Mouse (Mus musculus): ENCODE results near the gene Shd.

DNA sequence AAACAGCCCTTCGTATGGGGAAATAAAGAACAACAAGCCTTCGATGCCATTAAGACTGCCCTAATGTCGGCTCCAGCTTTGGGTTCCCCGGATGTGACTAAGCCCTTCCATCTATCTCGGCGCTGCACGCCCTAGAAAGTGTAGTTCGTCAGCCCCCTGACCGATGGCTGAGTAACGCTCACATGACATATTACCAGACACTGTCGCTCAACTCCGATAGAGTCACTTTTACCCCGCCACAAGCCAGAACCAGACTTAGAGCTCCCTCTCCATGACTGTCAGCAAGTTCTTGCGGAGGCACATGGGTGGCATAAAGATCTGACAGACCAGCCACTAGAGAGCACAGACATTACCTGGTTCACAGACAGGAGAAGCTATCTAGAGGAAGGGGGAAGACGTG lies 37.1 kb upstream of the Shd start:
- no peak for TF ChIP-seq EP300 (IDR thresholded peaks at IDR 0.05; ENCODE audit: low read length)
- no peak for TF ChIP-seq TCF12 (IDR thresholded peaks at IDR 0.05; ENCODE audit: low read depth, low read length)
- no peak for TF ChIP-seq CTCF (conservative IDR thresholded peaks at IDR 0.05 in 1 of 2, IDR thresholded peaks at IDR 0.05 in 1 of 2; ENCODE audit: low read depth in 2 of 2, low read length in 2 of 2)
- TF ChIP-seq SMC3 (IDR thresholded peaks at IDR 0.05; ENCODE audit: low read depth, low read length) = no peak
- no peak for TF ChIP-seq ZMIZ1 (IDR thresholded peaks at IDR 0.05; ENCODE audit: low read depth, low read length)
- no peak for TF ChIP-seq POLR2A (IDR thresholded peaks at IDR 0.05; ENCODE audit: low read depth, low read length)
- TF ChIP-seq MYC (IDR thresholded peaks at IDR 0.05; ENCODE audit: low read depth, low read length) = no peak
- no peak for TF ChIP-seq MAX (IDR thresholded peaks at IDR 0.05; ENCODE audit: low read length)
- TF ChIP-seq UBTF (IDR thresholded peaks at IDR 0.05; ENCODE audit: low read depth, low read length) = no peak
- no peak for TF ChIP-seq SIN3A (IDR thresholded peaks at IDR 0.05; ENCODE audit: low read length)
- no peak for TF ChIP-seq ZC3H11A (IDR thresholded peaks at IDR 0.05; ENCODE audit: low read depth, low read length)
- TF ChIP-seq MAZ (IDR thresholded peaks at IDR 0.05; ENCODE audit: low read depth, low read length) = no peak
- TF ChIP-seq NRF1 (IDR thresholded peaks at IDR 0.05; ENCODE audit: low read depth, low read length) = no peak
